Mouse (Mus musculus) embryonic facial prominence, embryonic 15.5 days (tissue): Measurements from ENCODE around the gene Tiprl. TPM values are rescaled to one million over a fixed set of nuclear protein-coding genes. Genes with fewer than 3 reads are reported as not detected.

Experiments
- ATAC-seq: fragments of 200-750 bp; cut with Nextera tagmentation; 2 replicates; pipeline ENCODE4 v1.8.0; 2017; ENCODE audit warnings: low read depth, moderate TSS enrichment; ENCODE audit not compliant: insufficient number of reproducible peaks, low FRiP score, low TSS enrichment
- H3K27ac ChIP-seq: fragments of 300-500 bp; sonication (generic); replicated peaks from 2 replicates; pipeline ENCODE4 v1.5.1; 2015; ENCODE audit warnings: mild to moderate bottlenecking, inconsistent platforms
- H3K27me3 ChIP-seq: fragments of 300-500 bp; sonication (generic); 2 replicates; pipeline ENCODE4 v1.6.1; 2015; ENCODE audit warnings: inconsistent platforms
- H3K36me3 ChIP-seq: fragments of 300-500 bp; sonication (generic); 2 replicates; pipeline ENCODE4 v1.6.1; 2015; ENCODE audit warnings: mild to moderate bottlenecking, inconsistent platforms
- H3K4me1 ChIP-seq: fragments of 300-500 bp; sonication (generic); 2 replicates; pipeline ENCODE4 v1.6.1; 2015; ENCODE audit warnings: inconsistent platforms
- H3K4me2 ChIP-seq: fragments of 300-500 bp; sonication (generic); replicated peaks from 2 replicates; pipeline ENCODE4 v1.6.1; 2015; ENCODE audit warnings: mild to moderate bottlenecking, inconsistent platforms
- H3K4me3 ChIP-seq: fragments of 300-500 bp; sonication (generic); replicated peaks from 2 replicates; pipeline ENCODE4 v1.5.1; 2015; ENCODE audit warnings: mild to moderate bottlenecking, inconsistent platforms
- H3K9ac ChIP-seq: fragments of 300-500 bp; sonication (generic); 2 replicates; pipeline ENCODE4 v1.6.1; 2015; ENCODE audit warnings: inconsistent platforms
- H3K9me3 ChIP-seq: fragments of 300-500 bp; sonication (generic); replicated peaks from 2 replicates; pipeline ENCODE4 v1.6.1; 2016; ENCODE audit warnings: inconsistent platforms
- WGBS: fragments of 180-500 bp; shearing (Covaris S2); methylation state at CpG from one replicate; pipeline ENCODE4 v1.1.7; 2015; 5-methylcytosine and 5-hydroxymethylcytosine counted together
- polyA plus RNA-seq: library from polyadenylated mRNA; unstranded; fragments of >200 nt; fragmentation: Nextera tagmentation; extraction: Ambion mirVana; gene quantifications from 2 replicates; pipeline ENCODE4 v1.2.1, GENCODE M21; 2015

Gene Tiprl
- polyA plus RNA-seq, 1 experiment from 2014 or later, result 87.6 TPM

GRCm38 (mm10) chr1:165200748-165201147, 36.0 kb downstream of the Tiprl start:
- Histone ChIP-seq H3K9me3 (no peaks in the 10 kb centered on the region), H3K36me3 (no peaks in the 10 kb centered on the region), H3K4me1 (no peaks in the 10 kb centered on the region), H3K27ac (no peak overlapping the region), H3K9ac (no peak overlapping the region), H3K27me3 (no peaks in the 10 kb centered on the region), H3K4me2 (no peak overlapping the region), H3K4me3 (no peak overlapping the region)
- ATAC-seq, result no peak
- 71% methylated on average over 8 of the region's 8 CpGs for WGBS

GRCm38 (mm10) chr1:165199639-165200038, 37.2 kb downstream of the Tiprl start:
- ATAC-seq, result no peak
- H3K9ac ChIP-seq, result no peak overlapping the region
- H3K9me3 ChIP-seq, result no peaks in the 10 kb centered on the region
- no peak overlapping the region for H3K4me3 ChIP-seq
- 76% methylated on average over 3 of the region's 3 CpGs for WGBS
- H3K4me1 ChIP-seq, result peaks cover 4% of the 10 kb centered on the region; the same call in 1 of the 2 replicates
- H3K4me2 ChIP-seq, result no peak overlapping the region
- H3K27me3 ChIP-seq, result no peaks in the 10 kb centered on the region
- H3K27ac ChIP-seq, result no peak overlapping the region
- no peaks in the 10 kb centered on the region for H3K36me3 ChIP-seq

- Histone ChIP-seq H3K4me3 (no peak overlapping the region), H3K27ac (no peak overlapping the region), H3K4me1 (peaks cover 6% of the 10 kb centered on the region; the same call in 1 of the 2 replicates), H3K36me3 (no peaks in the 10 kb centered on the region), H3K27me3 (no peaks in the 10 kb centered on the region), H3K9ac (no peak overlapping the region), H3K4me2 (no peak overlapping the region), H3K9me3 (no peaks in the 10 kb centered on the region)
- ATAC-seq, result no peak
- 67% methylated on average over 1 of the region's 1 CpGs for WGBS
Observed at GRCm38 (mm10) chr1:165198951-165199350, 37.8 kb downstream of the Tiprl start.

- no peak overlapping the region for H3K4me2 ChIP-seq
- no peaks in the 10 kb centered on the region for H3K27me3 ChIP-seq
- peaks cover 7% of the 10 kb centered on the region; the same call in 1 of the 2 replicates for H3K4me1 ChIP-seq
- 61% methylated on average over 3 of the region's 3 CpGs for WGBS
- ATAC-seq, result no peak
- no peak overlapping the region for H3K4me3 ChIP-seq
- H3K36me3 ChIP-seq, result no peaks in the 10 kb centered on the region
- H3K9me3 ChIP-seq, result no peaks in the 10 kb centered on the region
- no peak overlapping the region for H3K27ac ChIP-seq
- H3K9ac ChIP-seq, result no peak overlapping the region
Observed at GRCm38 (mm10) chr1:165197875-165198274, 38.9 kb downstream of the Tiprl start.

GRCm38 (mm10) chr1:165195396-165195960, 41.3 kb downstream of the Tiprl start:
- Histone ChIP-seq H3K4me3 (no peak overlapping the region), H3K9ac (no peak overlapping the region), H3K27ac (no peak overlapping the region), H3K9me3 (no peaks in the 10 kb centered on the region), H3K4me2 (no peak overlapping the region), H3K36me3 (no peaks in the 10 kb centered on the region), H3K4me1 (peaks cover 8% of the 10 kb centered on the region; the same call in 1 of the 2 replicates), H3K27me3 (no peaks in the 10 kb centered on the region)
- 74% methylated on average over 3 of the region's 3 CpGs for WGBS
- no peak for ATAC-seq

- Histone ChIP-seq H3K27ac (peak overlapping the region; percentile 83; the same call in 1 of the 2 replicates), H3K9ac (0 out of 2 replicates have a peak overlapping the region, but pooled peaks have one; percentile 63)
Observed at GRCm38 (mm10) chr1:165194662-165195013, 42.2 kb downstream of the Tiprl start.

GRCm38 (mm10) chr1:165193880-165194661, 42.7 kb downstream of the Tiprl start, which contains the start of gene Sft2d2:
Gene Sft2d2 (minus strand): TSS chr1:165194438.
- under 1% methylated on average over 69 of the region's 69 CpGs for WGBS
- Histone ChIP-seq H3K9me3 (no peaks in the 10 kb centered on the region), H3K27ac (peak within 1 kb of the TSS; percentile 83), H3K4me1 (peaks cover 8% of the 10 kb centered on the region; the same call in 1 of the 2 replicates), H3K27me3 (no peaks in the 10 kb centered on the region), H3K4me3 (peak within 1 kb of the TSS; percentile 77), H3K4me2 (peak within 1 kb of the TSS; percentile 92), H3K36me3 (no peaks in the 10 kb centered on the region), H3K9ac (peak within 1 kb of the TSS; percentile 63)
- peak; percentile 90 for ATAC-seq

More at GRCm38 (mm10) chr1:165194662-165195013, 42.2 kb downstream of the Tiprl start:
- ATAC-seq, result no peak
- peak overlapping the region; percentile 77 for H3K4me3 ChIP-seq
- H3K4me1 ChIP-seq, result peaks cover 8% of the 10 kb centered on the region; the same call in 1 of the 2 replicates
- H3K9me3 ChIP-seq, result no peaks in the 10 kb centered on the region
- no peaks in the 10 kb centered on the region for H3K36me3 ChIP-seq
- H3K27me3 ChIP-seq, result no peaks in the 10 kb centered on the region
- 8% methylated on average over 5 of the region's 5 CpGs for WGBS
- peak overlapping the region; percentile 92 for H3K4me2 ChIP-seq

- peak overlapping the region; percentile 77 for H3K4me3 ChIP-seq
- H3K9me3 ChIP-seq, result no peaks in the 10 kb centered on the region
- peaks cover 8% of the 10 kb centered on the region; the same call in 1 of the 2 replicates for H3K4me1 ChIP-seq
- 8% methylated on average over 7 of the region's 7 CpGs for WGBS
- no peaks in the 10 kb centered on the region for H3K27me3 ChIP-seq
- peak overlapping the region; percentile 83 for H3K27ac ChIP-seq
- H3K36me3 ChIP-seq, result no peaks in the 10 kb centered on the region
- H3K9ac ChIP-seq, result peak overlapping the region; percentile 63
- no peak for ATAC-seq
- H3K4me2 ChIP-seq, result peak overlapping the region; percentile 92
Observed at GRCm38 (mm10) chr1:165193426-165193825, 43.4 kb downstream of the Tiprl start.

GRCm38 (mm10) chr1:165192714-165193264, 44.0 kb downstream of the Tiprl start:
- Histone ChIP-seq H3K36me3 (no peaks in the 10 kb centered on the region), H3K4me3 (peak overlapping the region; percentile 77), H3K27me3 (no peaks in the 10 kb centered on the region), H3K9ac (no peak overlapping the region), H3K27ac (no peak overlapping the region), H3K4me1 (peaks cover 8% of the 10 kb centered on the region; the same call in 1 of the 2 replicates), H3K4me2 (peak overlapping the region; percentile 92), H3K9me3 (no peaks in the 10 kb centered on the region)
- ATAC-seq, result no peak
- WGBS, result 68% methylated on average over 10 of the region's 10 CpGs

- no peaks in the 10 kb centered on the region for H3K36me3 ChIP-seq
- no peaks in the 10 kb centered on the region for H3K9me3 ChIP-seq
- H3K4me3 ChIP-seq, result no peak overlapping the region
- ATAC-seq, result no peak
- H3K27me3 ChIP-seq, result no peaks in the 10 kb centered on the region
- no peak overlapping the region for H3K4me2 ChIP-seq
- peaks cover 8% of the 10 kb centered on the region; the same call in 1 of the 2 replicates for H3K4me1 ChIP-seq
- no peak overlapping the region for H3K9ac ChIP-seq
- 0 out of 2 replicates have a peak overlapping the region, but pooled peaks have one; percentile 25 for H3K27ac ChIP-seq
- 68% methylated on average over 4 of the region's 4 CpGs for WGBS
Observed at GRCm38 (mm10) chr1:165192102-165192501, 44.7 kb downstream of the Tiprl start.

GRCm38 (mm10) chr1:165191611-165192010, 45.2 kb downstream of the Tiprl start:
- Histone ChIP-seq H3K36me3 (no peaks in the 10 kb centered on the region), H3K27ac (0 out of 2 replicates have a peak overlapping the region, but pooled peaks have one; percentile 25)
- ATAC-seq, result no peak

More at GRCm38 (mm10) chr1:165191611-165192010, 45.2 kb downstream of the Tiprl start:
- WGBS, result 48% methylated on average over 13 of the region's 13 CpGs
- Histone ChIP-seq H3K9me3 (no peaks in the 10 kb centered on the region), H3K9ac (no peak overlapping the region), H3K4me3 (no peak overlapping the region), H3K4me1 (peaks cover 8% of the 10 kb centered on the region; the same call in 1 of the 2 replicates), H3K4me2 (no peak overlapping the region), H3K27me3 (no peaks in the 10 kb centered on the region)
